Mouse (Mus musculus): Measurements from ENCODE around the gene Specc1.

- TF ChIP-seq POLR2A (IDR thresholded peaks at IDR 0.05; ENCODE audit: control insufficient read depth in 1 of 2, insufficient read depth in 1 of 2, low read depth in 1 of 2, low read length in 2 of 2, poor library complexity in 1 of 2) (no peak), NRF1 (IDR thresholded peaks at IDR 0.05; ENCODE audit: insufficient read depth, low read depth, low read length, poor library complexity, severe bottlenecking) (no peak), CTCF (IDR thresholded peaks at IDR 0.05 in 2 of 3, conservative IDR thresholded peaks at IDR 0.05 in 1 of 3; ENCODE audit: control insufficient read depth in 1 of 3, insufficient read depth in 1 of 3, low read depth in 2 of 3, low read length in 3 of 3, poor library complexity in 1 of 3, severe bottlenecking in 1 of 3) (no peak), MAFK (IDR thresholded peaks at IDR 0.05; ENCODE audit: borderline replicate concordance, low read depth, low read length) (no peak), SIN3A (IDR thresholded peaks at IDR 0.05; ENCODE audit: low read length) (no peak), USF2 (IDR thresholded peaks at IDR 0.05; ENCODE audit: borderline replicate concordance in 1 of 2, insufficient read depth in 1 of 2, low read depth in 1 of 2, low read length in 2 of 2) (no peak), MAX (IDR thresholded peaks at IDR 0.05; ENCODE audit: low read length) (no peak), EP300 (IDR thresholded peaks at IDR 0.05; ENCODE audit: low read depth in 1 of 2, low read length in 2 of 2) (no peak), ZNF384 (IDR thresholded peaks at IDR 0.05; ENCODE audit: low read depth, low read length) (no peak), GATA1 (IDR thresholded peaks at IDR 0.05; ENCODE audit: low read depth, low read length) (no peak), ELF1 (IDR thresholded peaks at IDR 0.05; ENCODE audit: low read depth, low read length) (no peak), CHD2 (IDR thresholded peaks at IDR 0.05; ENCODE audit: low read length) (no peak), RAD21 (IDR thresholded peaks at IDR 0.05; ENCODE audit: low read depth, low read length) (no peak), ZMIZ1 (IDR thresholded peaks at IDR 0.05; ENCODE audit: low read depth, low read length) (no peak)
Observed at GRCm38 (mm10) chr11:62266466-62267214, 310.1 kb downstream of the Specc1 start.
